Mouse (Mus musculus): ENCODE data around the gene Cyp1a1.
A peak's percentile ranks its signal among the peaks of the same experiment; 100 is the strongest.
"Not testable (repeated sequence)": the region's sequence is repeated elsewhere in the genome, so short reads cannot be mapped to it uniquely, and the experiment has no call there.

The Cyp1a1 gene

DNA sequence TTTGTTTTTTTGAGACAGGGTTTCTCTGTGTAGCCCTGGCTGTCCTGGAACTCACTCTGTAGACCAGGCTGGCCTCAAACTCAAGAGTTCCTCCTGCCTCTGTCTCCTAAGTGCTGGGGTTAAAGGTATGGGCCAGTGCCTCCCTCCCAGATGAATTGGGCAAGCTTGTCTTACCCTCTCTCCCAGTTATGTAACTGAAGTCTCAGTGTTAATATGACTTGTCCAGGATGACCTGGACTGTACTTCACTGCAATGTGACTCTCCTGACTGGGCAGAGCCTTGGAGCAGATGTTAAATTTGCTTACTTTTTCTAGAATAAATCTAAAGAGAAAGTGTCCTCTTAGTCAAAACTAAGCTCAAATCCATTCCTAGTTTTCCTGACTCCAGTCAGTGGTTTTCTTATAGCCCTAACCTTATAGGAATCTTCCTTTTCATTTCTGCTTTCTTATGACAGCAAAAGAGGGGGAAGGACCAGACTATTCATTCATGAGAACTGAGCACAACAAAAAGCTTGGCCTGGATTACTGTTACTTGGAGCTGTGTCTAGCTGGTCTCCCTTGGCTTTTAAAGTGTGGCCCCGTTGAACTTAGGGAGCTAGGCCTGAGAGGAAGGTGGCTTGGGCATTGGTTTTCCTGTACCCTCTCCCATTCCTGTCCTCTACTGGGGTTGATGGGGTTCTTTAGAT lies 10.9 kb downstream of the Cyp1a1 start:
- peak in 1 of 2 experiments; percentile 19 for DNase-seq (ENCODE audit: low spot score in 2 of 2)

DNA sequence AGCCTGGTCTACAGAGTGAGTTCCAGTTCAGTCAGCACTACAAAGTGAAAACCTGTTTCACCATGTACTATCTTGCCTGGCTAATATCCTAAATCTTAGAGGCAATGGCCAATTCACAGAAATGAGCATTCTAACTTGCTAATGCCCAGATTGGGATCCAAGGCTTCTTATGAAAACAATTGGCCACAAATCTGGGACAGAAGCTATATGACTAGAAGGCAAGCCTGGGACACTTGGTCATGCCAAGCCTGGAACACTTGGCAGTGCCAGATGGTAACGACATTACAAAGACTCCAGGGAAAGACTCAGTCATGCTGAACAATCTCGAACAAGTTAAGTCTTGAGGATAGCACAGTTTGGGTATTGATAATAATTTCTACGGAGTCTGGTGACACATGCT lies 18.8 kb downstream of the Cyp1a1 start:
- no peak for DNase-seq (ENCODE audit: low spot score in 2 of 2)

DNA sequence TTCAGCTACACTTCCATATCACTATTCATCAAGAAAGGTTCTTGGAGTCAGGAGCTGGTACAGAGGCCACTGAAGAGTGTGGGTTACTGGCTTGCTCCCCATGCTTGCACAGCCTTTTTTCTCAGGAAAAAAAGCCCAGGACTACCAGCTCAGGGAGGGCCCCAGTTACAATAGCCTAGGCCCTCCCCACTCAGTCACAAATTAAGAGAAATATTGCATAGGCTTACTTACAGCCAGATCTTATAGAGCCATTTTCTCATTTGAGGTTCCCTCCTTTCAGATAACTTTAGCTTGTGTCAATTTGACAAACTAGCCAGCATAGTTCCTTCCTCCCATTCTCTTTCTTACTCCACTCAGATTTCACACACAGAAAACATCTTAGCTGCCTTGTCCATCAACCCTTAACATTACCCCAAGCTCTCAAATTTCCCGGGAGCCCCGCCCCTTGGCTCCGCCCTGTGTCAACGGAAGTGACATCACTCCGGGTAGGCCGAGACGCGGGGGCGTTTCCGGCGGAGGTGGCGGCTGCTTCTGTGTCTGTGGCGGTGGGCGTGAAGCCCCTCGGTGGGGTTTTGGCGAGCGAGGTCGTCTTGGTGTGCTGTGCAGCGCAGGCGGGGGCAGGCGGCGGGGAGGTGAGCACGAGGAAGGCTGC lies 20.5 kb downstream of the Cyp1a1 start, which contains the start of gene Edc3:
Gene Edc3 (plus strand): TSS at position 473 of the 652 bp plus-strand sequence.
- DNase-seq (ENCODE audit: low spot score in 2 of 2), result peak; percentile 50 to 82

DNA sequence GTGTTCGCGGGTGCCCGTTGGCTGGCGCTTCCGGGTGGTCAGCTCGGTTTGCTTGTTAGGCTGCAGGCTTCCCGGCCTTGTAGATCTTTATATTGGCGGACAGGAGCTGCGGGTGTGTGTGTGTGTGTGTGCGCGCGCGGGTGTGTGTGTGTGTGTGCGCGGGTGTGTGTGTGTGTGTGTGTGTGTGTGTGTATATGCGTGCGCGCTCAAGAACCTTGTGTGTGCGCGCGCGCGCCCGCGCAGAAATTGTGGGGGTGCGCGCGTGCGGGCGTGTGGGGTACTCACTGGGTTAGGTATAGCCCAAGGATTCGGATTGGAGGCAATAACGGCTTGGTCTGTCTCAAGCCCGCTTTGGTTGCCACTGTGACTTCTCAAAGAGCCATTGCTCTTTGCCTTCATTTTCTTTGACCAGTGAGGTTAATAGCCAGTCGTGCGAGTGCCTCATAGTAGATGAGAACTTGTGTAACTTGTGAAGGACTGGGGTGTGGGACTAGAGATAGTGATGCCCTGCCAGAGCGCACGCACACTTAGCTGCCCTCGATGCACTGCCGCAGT lies 21.1 kb downstream of the Cyp1a1 start:
- peak in 1 of 2 experiments; percentile 57 for DNase-seq (ENCODE audit: low spot score in 2 of 2)

DNA sequence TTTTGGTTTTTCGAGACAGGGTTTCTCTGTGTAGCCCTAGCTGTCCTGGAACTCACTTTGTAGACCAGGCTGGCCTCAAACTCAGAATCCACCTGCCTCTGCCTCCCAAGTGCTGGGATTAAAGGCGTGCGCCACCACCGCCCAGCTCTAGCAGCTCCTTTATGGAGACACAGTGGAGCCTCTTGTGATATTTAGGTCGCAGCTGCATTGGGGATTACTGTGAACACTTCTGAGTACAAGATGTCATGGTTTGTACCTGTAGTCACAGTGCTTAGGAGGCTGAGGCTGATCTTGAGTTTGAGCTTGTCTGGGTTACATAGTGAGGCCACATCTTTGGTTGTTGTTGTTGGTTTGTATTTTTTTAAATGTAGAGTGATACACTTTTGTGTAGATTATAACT lies 22.5 kb downstream of the Cyp1a1 start:
- not testable (repeated sequence) for DNase-seq (ENCODE audit: low spot score in 2 of 2)

DNA sequence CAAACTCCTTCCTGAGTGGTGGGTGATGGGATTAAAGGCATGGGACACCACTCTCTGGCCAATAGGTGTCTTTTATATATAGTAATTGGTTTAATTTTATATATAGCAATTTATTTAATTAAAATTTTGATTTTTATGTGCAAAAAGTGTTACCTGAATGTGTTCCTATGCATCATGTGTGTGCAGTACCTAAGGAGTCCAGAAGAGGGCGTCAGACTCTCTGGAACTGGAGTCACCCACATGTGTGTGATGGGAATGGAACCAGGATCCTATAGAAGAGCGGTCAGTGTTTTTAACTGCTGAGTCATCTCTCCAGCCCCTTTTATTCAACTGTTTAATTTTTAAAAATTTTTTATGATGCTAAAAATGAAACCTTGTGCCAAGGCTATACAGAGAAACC lies 24.5 kb downstream of the Cyp1a1 start:
- no peak for DNase-seq (ENCODE audit: low spot score in 2 of 2)

DNA sequence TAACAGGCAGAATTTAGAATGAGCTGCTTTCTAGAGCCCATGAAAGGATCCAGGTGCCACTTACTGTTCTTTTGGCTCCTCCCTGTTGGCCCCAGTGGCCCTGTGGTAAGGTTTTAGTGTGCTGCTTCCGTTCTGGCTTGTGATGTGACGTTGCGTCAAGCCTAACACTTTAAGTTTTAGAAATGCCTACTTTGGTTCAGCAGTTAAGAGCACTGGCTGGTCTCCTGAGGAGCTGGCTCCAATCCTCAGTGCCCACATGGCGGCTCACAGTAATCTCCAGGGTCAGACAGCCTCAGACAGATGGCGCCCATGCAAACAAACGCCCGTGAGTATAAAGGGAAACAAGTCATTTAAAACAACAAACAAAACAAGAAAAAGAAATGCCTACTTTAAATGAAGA lies 30.7 kb downstream of the Cyp1a1 start:
- no peak for DNase-seq (ENCODE audit: low spot score in 2 of 2)

DNA sequence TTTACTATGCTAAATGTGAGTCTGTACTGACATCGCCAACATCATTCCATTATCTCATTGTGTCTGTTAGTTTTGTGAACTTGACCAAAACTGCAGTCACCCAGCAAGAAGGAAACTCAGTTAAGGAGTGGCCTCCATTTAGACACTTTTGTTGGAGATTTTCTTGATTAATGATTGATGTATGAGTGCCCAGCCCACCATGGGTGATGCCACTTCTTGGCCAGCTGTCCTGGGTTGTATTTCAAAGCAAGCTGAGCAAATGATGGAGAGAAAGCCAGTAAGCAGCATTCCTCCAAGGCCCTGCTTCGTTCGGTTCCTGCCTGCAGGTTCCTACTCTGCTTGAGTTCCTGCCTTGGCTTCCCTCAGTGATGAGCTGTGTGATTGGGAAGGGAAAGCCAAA lies 33.0 kb downstream of the Cyp1a1 start:
- DNase-seq (ENCODE audit: low spot score in 2 of 2), result no peak

DNA sequence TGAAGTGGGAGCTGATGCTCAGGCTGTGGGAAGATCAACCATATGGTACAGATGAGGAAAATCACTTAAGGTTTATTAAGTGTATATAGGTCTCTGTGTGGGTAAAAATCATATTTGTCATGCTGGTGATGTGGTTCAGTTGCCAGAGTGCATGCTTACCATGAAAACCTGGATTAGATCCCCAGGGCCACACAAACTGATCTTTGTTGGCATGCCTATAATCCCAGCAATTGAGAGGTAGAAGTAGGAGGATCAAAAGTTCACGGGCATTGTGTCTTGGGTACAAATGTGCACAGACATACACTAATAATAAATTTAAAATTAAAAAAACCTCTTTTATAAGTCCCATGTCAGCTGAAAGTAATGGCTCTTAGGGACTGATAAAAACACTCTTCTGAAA lies 34.6 kb downstream of the Cyp1a1 start:
- no peak for DNase-seq (ENCODE audit: low spot score in 2 of 2)

DNA sequence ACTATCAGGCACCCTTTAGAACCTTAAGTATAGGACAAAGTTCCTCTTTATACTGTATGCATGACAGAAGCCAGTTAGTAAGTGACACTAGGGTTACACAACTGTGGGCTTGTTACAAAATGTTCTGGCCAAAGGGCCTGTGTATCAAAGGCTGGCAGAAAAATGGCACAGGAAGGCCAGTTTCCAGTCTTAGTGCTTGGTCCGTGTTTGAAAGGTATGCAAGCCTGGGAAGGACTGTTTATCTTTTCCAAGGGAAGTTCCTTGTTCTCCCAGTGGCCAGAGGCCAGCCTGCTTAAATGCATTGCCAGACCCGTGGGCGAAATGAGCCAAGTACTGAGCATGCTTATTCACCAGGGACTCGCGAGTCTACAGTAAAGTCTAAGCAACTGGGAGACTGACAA lies 35.6 kb downstream of the Cyp1a1 start:
- peak in 1 of 2 experiments; percentile 69 for DNase-seq (ENCODE audit: low spot score in 2 of 2)

DNA sequence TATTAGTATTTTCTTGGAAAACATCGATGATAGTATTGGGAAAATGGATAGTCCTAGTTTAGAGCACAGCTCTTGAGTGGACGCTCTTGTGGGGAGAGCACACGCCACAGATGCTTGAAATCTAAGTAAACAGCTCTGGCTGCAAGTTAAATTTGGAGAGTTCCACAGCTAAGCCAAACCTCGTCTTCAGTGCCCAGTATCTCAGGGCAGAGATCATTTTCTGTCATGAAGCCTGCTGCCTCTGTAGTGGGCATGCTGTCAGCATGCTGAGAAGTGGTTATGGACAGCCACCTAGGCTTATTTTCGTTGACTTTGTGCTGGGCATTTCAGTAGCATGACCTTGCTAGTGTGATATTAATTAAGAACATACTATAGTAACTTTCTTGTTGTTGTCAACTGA lies 36.1 kb downstream of the Cyp1a1 start:
- DNase-seq (ENCODE audit: low spot score in 2 of 2), result no peak

DNA sequence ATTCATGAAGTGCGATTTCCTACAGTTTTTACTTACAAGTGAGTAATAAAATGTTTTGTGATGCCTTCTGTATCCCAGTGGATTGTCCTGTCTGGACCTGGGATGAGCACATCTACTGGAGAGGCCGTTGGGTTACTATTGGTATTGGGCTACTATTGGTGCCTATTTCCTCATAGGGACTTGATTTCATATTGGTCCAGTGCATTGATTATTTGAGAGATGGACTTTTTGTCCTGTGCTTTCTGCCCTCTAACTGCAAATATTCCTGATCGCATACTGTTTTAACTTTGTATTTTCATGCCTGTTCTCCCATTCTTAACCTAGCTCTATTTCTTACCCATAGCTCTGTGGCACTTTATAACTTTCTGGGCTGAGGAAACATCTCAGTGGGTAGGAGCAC lies 37.0 kb downstream of the Cyp1a1 start:
- DNase-seq (ENCODE audit: low spot score in 2 of 2), result no peak

DNA sequence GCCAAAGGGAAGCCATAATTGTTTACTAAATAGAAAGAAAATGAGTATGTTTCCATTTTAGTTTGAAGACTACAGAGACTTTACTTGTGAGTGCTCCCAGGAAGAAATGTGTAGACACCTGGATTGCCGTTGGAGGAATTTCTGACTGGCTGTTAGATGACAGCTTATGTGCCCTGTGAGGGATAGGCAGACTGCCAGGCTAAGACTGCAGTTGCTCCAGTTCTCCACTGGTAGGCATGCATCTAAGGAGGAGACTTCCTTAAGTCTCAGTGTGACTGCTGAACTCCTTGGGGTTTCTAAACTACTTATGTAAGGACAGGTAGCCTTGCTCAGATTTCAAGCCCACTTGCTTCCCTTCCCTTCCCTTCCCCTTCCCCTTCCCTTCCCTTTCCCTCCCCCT lies 40.6 kb downstream of the Cyp1a1 start:
- DNase-seq (ENCODE audit: low spot score in 2 of 2), result no peak

DNA sequence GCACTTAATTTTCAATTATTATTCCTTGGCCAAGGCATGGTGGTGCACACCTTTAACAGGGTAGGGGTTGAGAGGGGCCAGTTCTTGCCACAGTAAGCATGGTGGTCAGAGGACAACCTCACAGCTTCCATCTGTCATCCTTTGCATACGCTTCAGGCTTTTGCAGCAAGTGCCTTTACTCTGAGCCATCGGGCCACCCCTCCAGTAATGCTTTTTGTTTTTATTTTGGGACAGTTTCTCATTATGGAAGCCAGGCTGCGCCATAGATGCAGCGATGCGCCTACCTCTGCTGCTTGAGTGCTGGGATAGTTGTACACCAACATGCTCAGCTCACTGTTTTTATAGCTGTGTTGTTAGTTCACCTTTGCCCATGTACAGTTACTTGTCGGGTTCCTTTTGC lies 45.9 kb downstream of the Cyp1a1 start:
- no peak for DNase-seq (ENCODE audit: low spot score in 2 of 2)

DNA sequence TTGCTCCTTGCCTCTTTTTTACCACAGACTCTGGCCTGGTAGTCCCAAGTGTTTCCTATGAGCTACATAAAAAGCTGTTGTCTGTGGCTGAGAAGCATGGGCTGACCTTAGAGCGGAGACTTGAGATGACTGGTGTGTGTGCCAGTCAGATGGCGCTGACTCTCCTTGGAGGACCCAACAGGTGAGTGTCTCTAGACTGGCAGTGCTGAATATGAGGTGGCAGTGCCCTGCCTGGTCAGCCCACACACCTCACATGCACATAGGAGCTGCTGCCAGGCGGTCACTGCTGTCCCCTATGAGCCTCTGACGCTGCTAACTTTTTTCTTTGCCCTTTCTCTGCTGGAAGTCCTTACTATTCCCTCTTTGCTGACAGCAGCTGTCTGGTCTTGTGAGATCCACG lies 52.1 kb downstream of the Cyp1a1 start:
- no peak for DNase-seq (ENCODE audit: low spot score in 2 of 2)

DNA sequence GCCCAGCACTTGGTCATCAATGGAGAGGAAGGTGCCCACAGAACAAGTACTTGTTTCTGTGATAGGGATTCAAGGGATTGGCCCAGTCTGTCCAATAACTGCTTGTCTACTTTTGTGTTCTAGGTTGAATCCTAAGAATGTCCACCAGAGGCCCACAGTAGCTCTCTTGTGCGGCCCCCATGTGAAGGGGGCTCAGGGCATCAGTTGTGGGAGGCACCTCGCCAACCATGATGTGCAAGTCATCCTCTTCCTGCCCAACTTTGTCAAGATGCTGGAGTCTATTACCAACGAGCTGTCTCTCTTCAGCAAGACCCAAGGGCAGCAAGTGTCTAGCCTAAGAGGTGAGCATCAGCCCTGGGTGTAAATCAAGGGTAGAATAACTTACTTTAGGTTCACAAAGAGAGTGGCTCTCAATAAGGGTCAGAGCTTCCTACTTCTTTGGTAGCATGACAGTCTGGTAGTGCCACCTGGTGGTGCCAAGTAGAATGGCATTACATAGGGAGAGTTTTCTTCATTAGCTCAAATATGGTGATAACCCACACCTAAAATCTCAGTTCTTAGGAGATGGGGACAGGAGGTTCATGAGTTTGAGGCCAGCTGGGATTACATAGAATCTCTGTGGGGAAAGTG lies 56.8 kb downstream of the Cyp1a1 start:
- no peak for DNase-seq (ENCODE audit: low spot score in 2 of 2)

DNA sequence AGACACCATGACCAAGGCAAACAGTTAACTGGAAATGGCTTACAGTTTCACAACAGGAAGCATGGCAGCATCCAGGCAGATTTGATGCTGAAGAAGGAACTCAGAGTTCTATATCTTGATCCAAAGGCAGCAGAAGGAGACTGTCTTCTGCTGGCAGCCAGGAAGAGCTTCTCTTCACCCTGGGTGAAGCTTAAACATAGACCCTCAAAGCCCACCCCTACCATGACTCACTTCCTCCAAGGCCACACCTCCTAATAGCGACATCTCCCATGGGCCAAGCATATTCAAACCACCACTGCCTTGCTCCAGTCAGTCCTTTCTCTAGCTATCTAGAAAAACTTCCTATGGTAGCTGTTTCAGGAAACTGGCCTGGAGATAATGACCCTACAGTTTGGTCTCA lies 59.3 kb downstream of the Cyp1a1 start:
- DNase-seq (ENCODE audit: low spot score in 2 of 2), result no peak

DNA sequence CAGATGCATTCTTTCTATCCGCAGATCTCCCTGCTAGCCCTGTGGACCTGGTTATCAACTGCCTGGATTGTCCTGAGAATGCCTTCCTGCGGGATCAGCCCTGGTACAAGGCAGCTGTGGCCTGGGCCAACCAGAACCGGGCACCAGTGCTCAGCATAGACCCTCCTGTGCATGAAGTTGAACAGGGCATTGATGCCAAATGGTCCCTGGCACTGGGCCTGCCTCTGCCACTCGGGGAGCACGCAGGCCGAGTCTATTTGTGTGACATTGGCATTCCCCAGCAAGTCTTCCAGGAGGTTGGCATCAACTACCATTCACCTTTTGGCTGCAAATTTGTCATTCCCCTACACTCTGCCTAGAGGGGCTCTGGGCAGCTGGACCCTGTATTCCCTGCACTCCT lies 60.4 kb downstream of the Cyp1a1 start:
- no peak for DNase-seq (ENCODE audit: low spot score in 2 of 2)

DNA sequence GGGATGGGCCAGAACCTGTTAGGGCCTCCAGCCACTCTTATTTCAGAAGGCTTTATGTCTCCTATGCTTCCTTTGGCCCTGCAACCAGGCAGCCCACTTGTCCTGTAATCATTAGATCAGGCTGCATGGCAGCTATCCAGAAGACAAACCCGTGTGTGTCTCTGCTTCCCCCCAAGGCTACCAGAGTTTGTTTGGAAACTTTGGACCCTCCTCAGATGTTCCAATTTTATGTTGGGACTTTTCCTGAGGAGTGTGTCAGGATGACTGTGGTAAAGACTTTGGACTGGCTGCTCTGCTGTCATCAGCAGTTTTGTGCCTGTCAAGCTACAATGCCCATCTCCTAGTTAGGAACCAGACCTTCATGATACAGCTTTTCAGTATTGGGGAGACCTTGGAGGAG lies 61.1 kb downstream of the Cyp1a1 start:
- DNase-seq (ENCODE audit: low spot score in 2 of 2), result no peak

DNA sequence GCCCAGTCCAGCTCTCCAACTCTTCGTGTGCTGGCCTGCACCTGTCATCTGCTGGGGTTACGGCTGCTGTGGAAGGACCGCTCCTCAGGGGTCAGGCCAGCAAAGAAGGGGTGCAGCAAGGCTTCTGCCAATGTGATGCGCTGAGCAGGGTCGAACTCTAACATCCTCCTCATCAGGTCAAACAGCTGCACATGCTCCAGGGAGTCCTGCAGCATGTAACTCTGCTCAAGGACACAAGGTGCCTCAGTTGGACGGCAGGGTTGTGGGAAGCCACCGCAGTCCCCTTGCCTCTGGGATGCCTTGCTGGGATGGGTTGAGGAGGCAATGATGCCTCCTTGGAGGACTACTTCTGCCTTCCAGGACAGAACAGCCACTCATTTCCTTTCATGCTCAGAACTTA lies 63.2 kb downstream of the Cyp1a1 start:
- DNase-seq (ENCODE audit: low spot score in 2 of 2), result no peak
